Mouse (Mus musculus): ENCODE results near the gene Ppm1h.

Gene Ppm1h

DNA sequence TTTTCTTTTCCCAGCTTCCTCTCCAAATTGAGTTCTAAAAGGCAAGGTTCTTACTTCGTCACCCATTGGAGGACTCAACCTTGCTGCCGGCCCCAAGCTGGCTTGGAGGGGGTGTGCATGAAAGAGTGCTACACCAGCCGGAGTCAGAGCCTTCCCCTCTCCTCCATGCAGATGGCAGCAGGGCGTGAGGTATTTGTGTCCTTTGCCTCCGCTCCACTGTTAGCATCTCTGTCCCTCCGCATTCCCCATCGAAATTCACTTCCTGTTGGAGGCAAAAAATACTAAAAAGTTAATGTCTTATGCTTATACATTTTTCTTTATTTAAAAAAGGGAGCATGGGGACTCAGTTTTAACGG, 181.1 kb downstream of the Ppm1h start:
- no peak for DNase-seq (ENCODE audit: low read depth)

DNA sequence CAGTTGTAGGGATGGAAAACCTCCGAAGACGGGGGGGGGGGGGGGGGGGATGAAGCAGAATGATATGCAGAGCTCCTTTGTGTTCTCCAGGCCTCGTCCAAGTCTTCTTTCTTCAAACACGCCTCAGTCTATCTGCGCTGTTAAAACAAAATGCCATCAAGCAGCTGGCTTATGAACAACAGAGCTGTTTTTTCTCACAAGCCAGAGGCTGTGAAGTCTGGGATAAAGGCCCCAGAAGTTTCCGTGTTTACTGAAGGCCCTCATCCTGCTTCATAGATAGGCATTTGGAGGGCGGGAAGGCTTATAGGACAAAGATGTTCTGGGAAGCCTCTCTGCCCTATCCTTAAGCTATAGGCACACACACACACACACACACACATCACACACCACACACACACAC, 181.5 kb downstream of the Ppm1h start:
- no peak for DNase-seq (ENCODE audit: low read depth)

DNA sequence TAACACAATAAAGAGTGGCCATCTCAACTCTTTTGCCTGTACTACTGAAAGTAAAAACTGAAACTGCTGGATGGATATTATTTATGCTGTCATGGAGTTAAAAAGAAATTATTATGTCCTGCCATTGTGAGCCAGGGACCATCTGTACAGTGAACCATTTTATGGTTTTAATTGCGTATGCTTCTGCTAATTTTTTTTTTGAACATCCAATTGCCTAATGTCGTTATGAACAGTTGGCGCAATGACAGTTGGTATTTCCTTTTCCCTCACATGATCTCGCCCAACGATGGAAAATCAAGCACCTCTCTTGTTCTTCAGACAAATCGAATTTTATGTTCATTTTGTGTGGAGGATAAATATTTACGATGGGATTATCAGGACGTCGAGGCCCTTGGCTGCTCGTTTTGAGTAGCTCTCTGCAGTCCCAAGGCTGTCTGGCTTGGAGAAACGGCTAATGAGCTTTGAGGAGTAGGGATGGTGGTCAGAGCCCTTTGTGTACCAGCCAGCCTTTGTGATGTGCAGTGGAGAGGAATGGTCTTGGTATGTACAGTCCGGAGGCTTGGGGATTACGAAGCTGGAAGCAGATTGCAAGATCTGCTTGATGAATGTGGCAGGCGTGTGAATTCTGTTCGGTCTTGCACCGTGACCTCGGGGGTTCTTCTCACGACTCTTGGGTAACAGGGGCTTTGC, 183.3 kb downstream of the Ppm1h start:
- DNase-seq (ENCODE audit: low read depth): no peak

DNA sequence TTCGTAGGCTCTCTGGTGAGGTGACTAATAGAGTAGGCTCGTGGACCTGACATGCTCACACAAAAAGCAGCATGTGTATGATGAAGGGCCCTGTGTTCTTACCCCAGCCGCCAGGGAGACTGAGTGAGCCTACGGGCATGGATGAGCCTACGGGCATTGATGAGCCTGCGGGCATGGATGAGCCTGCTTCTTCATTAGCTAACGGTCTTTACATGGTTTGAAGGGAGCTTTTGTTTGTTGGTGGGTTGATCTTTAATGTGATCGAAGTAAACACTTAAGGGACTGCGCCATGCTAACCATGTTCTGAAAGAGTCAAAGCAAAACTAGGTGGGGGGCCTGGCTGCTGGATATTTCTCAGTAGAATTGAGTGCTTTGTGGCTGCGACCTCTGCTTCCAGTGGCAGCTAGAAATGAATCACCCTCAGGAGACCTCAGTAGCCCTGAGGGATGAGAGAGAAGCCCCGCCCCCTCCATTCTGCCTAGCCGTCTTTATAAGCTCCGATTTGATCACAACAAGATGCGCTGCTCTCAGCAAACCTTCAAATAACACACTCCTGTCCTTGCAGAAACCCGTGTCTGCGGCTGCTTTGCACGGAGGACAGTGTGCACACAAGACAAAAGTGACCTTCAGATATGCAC, 183.9 kb downstream of the Ppm1h start:
- DNase-seq (ENCODE audit: low read depth): no peak

DNA sequence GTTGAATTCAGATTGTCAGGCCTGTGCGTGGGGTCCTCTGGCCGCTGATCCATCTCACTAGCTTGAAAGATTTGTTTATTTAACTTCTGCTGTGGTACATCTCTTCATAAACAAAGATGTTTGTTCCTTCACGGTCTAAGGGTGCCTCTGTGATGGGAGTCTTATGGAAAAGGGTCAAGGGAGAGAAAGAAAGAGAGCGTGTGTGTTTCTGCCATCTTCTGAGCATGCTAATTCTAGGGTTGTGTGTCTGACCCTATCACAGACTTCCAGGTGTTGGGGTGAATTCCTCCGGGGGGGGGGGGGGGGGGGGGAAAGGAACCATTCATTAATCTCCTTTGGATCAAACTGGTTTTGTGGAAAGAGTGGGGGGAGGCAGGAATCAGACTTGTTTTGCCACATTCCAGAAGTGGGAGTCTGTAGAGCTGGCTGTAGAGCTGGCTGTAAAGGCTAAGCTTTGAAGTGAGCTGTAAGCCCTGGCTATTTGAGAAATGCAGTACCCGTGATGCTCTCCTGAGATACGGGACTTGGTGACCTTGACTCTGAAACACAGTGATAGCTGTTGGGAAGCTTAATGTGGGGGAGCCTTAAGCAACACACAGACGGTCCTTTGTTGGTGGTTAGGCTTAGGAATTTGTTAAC, 191.4 kb downstream of the Ppm1h start:
- DNase-seq (ENCODE audit: low read depth): no peak

DNA sequence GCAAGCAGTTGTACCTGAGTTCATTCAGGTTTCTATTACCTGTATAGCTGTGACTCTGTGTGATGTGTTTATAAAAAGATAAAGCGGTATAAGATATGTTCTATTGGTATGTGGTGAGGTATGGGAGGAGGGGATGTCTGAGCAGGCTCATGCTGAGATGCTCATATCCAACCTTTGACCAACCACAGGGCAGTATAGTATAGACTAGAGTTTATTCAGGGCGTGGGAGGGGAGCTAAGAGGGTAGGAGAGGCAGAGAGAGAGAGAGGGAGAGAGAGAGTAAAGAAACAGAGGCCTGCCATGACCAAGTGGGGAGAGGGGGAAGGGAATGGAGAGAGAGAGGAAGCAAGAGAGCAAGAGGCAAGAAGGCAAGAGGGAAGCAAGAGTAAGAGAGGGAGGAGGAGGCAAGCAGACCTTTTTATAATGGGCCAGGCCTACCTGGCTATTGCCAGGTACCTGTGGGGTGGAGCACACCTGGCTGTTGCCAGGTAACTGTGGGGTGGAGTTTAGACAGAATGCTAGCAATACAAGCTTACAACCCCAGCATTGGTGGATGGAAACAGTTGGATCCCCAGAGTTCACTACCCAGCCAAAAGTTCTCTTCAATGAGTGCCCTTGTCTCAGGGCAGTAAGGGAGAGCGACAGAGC, 192.4 kb downstream of the Ppm1h start:
- DNase-seq (ENCODE audit: low read depth): no peak

DNA sequence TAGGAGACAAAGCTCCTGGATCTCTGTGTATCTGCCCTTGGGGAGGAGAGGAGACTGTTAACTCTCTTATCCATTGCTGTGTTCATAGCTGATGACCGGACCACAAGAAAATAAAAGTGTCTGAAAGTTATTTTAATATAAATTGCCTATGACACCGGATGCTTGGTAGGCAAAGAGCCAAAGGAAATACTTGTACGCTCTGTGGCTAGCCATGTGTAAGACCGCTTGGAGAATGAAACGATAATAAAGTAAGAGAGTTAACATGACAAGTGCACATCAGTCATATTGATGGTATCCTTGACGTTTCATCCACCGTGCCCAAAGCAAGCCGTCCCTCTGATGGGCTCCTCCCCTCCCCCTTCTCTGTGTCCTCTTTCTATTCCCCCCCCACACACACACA, 194.2 kb downstream of the Ppm1h start:
- DNase-seq (ENCODE audit: low read depth): peak; percentile 46

DNA sequence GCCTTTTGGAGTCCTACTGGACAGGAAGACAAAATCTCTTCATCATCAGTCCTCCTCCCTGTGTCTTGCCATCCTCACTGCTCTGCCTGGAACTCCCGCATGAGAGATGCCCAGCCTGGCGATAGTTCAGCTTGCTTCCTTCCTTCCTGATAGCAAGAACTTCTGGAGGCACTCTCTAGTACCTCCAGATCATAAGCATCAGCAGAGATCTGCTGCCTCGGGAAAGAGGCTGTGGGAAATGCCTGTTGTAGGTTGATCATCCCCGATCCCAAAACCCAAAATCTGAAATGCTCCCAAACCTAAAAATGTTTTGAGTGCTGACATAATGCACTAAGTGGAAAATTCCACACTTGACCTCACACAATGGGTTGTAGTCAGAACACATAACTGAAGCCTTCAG, 198.4 kb downstream of the Ppm1h start:
- no peak for DNase-seq (ENCODE audit: low read depth)

DNA sequence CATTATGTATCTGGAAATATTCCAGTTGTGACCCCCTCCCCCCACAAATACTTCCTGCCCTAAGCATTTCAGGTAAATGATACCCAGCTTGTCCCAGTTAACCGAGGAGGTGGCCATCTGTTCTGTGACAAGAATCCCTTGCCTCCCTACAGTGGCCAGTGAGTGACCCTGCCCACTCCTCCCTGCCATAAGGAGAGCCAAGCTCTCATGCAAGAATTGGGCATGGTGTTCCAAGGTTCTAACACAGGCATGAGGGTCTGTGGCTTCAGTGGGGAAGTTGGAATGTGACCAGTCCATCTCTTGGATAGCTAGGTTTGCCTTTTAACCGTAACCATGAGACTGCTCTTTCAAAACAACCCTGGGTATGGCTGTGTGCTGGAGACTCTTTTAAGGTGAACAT, 198.9 kb downstream of the Ppm1h start:
- no peak for DNase-seq (ENCODE audit: low read depth)

DNA sequence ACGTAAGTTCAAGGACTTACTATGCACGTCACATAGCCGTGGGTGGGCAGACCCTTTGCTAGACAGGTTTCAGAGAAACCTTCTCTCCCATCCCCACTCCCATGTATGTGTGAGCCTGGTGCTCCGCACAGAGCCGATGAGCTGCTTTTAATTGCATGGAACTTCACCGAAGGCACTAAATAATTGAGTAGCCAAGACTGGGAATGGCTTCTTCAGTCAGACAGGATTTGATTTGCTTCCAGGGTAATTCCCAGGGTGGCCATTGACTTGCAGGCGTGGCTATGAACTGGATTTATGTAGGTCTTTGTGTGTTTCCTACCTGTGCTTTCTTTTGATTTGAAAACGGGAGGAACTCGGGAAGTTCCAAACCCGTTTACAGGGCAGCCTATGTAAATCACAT, 202.9 kb downstream of the Ppm1h start:
- no peak for DNase-seq (ENCODE audit: low read depth)

DNA sequence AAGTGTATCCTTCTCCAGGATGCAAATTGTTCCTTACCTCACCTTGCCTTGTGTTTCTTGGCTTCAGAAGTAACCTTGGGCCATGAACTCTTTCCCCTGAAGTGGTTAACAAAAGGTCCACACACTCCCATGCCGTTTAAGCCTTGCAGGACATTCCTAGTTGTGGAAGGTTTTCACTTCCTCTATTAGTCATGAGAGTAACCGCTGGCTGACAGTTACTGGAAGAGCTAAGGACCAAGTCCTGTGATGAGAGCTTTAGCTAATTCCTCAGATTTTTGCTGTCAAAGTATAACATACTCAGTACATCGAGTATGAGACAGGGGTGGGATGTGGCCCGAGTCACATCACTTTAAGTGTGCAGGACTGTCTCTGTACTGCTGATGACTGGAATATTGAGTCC, 204.1 kb downstream of the Ppm1h start:
- DNase-seq (ENCODE audit: low read depth): peak; percentile 41

DNA sequence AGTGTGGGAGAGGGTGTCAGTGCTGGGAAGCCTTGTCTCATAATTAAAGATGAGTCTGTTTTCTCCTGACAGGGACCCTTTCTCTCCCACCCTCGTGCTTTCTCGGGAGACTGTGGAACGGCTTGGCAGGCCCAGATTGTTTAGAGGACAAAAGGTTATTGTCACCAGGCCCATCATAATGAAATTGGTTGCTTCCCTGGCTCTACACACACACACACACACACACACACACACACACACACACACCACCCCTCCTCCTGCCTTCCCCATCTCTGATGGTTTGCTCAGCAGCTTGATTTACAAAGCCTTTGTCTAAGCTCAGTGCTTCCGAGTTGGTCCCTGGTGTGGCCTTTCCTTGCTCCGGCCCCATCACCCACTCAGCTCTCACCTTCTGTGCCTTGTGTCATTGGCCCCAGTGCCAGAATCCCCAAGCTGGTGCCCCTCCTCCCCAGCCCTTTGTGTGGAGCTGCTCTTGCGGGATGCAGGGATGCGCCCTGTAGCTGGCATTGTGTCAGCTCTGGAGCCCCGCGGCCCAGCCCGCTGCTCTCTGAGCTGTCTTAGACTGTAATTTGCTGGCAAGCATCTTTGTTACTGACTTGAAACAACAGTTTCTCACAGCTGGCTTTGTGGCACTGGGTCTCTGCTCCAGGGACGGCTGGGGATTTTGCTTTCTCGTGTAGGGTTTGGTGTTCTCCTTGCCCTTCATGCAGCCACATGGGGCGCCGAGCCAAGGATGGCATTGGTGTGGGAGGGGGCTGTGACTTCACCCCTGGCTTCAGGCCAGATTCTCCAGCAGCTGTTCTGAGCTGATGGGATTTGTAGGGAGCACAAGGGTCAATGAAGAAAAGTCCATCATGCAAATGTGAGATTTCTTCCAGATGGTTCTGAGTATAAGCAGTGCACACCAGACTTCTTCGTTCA, 205.5 kb downstream of the Ppm1h start:
- DNase-seq (ENCODE audit: low read depth): no peak

DNA sequence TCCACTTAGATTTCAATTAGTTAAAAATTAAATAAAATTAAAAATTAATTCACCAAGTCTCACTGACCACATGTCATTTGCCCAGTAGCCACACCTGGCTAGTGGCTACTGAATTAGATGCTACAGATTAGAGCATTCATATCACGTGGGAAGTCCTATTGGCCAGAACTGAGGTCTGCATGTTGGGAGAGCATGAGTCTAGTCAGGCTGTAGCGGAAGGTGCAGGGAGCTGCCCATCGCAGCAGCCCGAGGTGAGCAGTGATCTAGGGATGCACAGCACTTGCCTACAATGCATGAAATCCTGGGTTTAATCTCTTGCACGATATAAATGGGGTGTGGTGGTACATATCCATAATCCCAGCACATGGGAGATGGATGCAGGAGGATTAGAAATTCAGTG, 206.7 kb downstream of the Ppm1h start:
- no peak for DNase-seq (ENCODE audit: low read depth)

DNA sequence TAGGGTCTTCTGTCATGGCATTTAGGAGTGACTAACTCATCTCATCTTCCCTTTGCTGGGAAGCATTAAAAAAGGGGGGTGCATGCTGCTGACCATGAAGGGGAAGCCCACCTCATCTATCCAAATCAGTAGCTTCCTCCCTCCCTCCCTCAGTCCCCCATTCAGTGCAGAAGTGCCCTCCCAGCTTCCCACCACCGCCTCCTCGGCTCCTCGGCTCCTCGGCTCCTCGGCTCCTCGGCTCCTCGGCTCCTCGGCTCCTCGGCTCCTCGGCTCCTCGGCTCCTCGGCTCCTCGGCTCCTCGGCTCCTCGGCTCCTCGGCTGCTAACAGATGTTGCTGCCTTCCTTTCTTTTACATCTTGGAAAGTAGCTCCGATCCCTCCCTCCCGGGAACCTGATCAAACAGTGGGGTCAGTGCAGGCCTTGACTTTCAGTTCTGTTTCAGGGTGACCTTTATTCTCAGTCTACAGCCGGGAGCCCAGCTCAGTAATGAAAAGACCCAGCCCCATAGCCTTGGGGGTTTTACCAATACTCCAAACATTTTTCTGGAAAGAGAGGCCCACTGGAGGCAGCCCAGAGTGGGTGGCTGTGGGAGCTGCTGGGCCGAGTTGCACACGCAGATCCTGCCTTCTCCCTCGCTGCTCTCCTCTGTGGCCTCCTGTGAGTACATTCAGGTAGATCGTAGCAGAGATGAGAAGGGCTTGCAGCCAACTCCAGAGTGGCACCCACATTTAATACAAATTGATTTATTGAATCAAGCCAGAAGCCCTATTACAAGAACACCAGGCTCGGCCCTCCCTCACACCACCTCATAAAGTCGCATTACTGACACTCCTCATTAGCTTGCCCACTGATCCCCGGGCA, 207.7 kb downstream of the Ppm1h start:
- peak; percentile 54 for DNase-seq (ENCODE audit: low read depth)

DNA sequence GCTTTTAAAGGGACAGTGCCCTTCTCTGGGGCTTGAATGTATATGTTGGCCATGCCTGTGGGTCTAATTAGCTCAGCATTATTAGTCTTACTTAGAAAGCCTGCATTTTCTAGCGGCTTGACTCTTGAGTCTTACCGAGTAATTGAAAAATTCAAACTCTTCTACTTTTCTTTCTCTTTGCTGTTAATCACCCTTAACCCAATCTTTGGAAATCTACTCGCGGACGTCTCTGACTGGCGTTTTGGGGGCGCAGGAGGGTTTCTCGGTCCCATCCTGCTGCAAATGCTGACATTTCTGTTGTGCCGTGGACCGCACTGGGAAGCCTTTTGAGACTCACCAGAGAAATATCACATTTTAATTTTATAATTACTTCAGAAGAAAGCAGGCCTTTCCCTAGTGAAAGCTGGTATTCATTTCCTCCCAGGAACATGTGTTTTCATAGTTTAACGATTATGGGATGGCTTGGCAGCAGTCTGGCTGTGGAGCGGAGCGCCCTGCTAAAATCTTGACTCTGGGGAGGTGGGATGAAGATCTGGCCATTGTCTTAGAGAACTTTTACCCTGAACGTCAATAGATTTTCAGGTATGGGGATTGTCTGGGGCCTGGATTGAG, 208.5 kb downstream of the Ppm1h start:
- DNase-seq (ENCODE audit: low read depth): no peak

DNA sequence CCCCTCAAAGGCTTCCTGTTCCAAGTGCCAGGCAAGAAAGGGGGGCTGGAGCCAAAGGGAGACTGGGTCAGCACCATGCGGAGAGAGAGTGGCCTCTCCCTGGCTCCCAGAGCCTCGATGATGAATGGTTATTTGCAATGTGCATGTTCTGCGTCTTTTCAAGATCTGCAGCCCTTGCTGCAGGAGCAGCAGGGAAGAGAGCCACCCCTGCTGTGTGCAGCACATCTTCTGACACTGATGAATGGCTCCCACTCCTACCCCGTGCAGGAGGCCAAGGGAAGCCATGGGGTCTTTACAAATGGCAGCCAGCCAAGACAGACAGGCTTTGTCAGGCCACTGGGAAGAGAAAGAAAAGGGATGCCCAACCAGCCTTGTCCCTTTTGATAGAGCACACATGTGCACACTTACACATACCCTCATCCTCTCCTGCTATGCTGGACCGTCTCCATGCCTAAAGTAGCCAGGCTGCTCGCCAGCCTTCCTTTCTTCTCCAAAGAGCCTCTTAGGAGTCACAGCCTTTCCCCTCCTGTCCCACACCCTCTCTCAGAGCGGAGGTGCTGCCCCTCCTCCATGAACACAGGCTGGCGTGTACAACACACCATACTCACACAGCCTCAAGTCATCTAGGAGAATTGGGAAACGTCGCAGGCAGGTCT, 209.1 kb downstream of the Ppm1h start:
- no peak for DNase-seq (ENCODE audit: low read depth)

DNA sequence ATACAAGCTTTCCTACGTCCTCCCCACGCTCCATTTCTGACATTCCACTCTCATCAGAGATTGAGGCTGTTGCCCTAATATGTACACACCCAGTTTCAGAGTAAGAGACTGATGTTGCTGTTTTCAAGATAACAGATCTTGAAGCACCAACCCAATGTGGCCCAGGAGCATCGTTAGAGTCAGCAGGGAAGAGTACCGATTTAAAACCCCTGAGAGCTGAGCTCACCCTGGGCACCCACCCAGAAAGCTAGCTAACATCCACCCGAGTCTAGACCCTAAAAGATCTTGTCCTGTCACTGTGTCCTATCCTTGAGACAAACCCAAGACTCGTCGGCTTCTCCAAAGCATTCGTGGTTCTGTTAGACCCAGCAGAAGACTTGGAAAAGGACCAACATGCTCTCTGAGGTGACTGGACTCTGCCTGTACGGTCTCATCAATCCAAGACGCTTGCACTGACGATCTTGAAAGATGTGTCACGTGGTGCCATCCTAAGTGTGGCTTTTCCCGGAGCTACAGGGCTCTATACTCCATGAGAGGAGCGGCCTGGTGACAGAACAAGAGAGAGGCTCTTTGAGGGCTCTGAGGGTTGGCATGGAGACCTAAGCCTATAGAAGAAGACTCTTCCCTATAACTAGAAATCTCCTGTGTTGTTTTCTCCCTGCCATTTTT, 212.3 kb downstream of the Ppm1h start:
- no peak for DNase-seq (ENCODE audit: low read depth)

DNA sequence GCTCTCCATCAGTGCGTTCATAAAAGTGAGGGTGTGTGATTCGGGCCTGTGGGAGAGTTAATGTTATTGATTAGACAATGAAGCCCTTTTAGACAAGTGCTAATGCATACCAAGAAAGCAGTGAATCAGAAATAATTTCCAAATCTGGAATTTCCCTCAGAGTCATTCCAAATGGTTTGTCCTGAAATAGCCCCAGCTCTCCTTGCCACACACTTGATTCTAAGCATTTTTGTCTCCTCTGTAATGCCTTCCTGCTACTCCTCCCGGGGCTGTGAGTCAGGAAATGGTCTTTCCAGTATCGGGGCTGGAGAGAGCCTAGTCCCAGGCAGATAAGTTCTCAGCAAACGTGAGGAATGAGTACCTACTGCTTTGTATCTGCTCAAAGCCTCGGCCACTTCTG, 212.9 kb downstream of the Ppm1h start:
- DNase-seq (ENCODE audit: low read depth): no peak

DNA sequence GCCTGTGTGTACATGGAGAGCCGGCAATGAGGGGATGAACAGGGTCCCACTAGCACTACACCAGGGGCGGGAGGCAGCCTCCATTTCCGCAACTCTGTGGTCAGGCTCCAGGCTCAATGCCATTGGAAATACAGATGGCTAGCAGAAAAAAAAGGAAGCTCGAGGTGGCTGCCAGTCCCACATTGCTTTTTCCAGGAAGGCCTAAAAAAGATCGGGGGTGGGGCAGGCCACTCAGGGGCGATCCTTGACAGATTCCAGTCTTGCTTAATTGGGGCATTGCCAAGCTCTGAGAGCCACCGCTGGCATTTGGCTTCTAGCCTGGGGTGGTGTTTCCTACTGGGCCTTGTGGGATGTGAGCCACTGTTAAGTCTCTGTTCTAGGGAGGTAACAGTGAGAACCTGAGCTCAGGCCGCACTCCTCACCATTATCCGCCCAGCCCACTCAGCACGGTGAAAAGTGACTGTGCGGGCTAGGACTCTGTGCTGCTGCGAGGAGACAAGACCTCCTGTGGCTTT, 216.1 kb downstream of the Ppm1h start:
- DNase-seq (ENCODE audit: low read depth): peak; percentile 10

Data from 416B (cell line).